Mouse (Mus musculus) megakaryocyte, embryonic 14.5 days (primary cell): ENCODE data around the gene Zfp418.

ENCODE experiments used
- FLI1 ChIP-seq: IDR thresholded peaks from 2 replicates; pipeline ENCODE4 v1.6.1; 2012; ENCODE audit warnings: low read length, inconsistent platforms, mixed read lengths
- GATA1 ChIP-seq: IDR thresholded peaks from 3 replicates; pipeline ENCODE4 v1.6.1; 2012; ENCODE audit warnings: mixed read lengths, low read length, inconsistent platforms, borderline replicate concordance

DNA sequence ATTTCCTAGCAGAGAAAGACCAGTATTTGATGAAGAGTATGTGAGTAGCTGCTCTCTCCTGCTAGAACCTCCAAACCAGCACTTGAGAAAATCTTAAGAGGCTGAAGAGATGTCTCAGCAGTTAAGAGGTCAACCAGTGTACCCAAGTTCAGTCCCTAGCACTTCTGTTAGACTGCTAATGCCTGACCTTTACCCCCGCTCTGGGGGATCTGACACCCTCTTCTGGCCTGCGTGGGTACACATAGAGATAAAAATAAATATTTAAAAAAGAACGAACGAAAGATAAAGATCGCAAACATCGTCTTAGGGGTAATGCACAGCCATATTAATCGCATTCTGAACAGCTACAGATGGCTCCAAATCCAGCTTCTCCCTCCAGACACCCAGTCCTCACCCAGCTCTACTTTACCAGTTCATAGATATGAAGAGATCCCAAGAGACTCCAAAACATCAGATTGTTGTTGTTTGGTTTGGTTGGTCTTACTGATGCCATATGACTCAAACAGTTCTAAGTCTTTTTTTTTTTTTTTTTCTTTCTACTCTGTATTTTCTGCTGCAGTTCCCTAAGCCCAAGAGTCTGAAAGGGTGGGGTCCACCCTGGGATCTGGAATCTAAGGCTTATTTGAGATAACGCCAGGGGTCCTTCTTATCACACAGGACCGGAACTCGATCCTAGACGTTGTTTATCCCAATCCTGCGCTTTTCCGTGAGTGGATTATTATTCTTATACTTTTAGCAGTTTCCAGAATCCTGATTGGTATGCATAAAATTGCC lies 16.5 kb downstream of the Zfp418 start:
- no peak for TF ChIP-seq GATA1
- TF ChIP-seq FLI1: no peak
